Mouse (Mus musculus): ENCODE measurements around the gene Mcoln2. TPM values are rescaled to one million over a fixed set of nuclear protein-coding genes. Genes with fewer than 3 reads are reported as not detected.

Mcoln2 gene
- total and polyA plus RNA-seq, 3 experiments, result 0.66 TPM; not detected in 2

DNA sequence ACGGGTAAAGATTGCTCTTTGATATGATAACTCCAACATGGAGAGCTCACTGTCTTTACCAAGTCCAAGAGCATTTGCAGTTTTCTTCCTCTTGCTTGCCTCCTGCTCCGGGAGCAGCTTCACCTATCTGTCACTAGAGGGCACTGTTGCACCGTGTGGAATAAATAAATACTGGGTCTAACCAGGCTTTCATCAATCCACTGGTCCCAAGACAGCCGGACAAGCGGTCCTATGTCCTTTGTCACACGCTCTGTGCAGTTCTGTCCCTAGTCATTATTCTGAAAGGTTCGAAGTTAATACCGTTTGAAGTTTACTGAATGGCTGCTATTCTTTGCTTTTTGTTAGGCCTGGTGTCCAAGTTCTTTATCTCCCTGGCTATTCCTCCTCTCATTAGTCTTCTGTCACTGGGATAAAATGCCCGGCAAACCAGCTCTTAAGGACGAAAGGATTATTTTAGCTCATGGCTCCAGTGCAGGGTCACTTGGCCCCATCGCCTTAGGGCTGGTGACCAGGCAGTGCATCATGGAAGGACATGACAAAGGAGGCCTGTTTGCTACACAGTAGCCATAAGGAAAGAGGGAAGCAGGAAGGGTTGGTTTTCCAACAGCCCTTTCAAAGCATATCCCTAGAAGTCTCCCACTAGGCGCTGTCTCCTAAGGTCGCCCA, 35.5 kb downstream of the Mcoln2 start:
- H3K36me3 ChIP-seq (replicated peaks), result no peaks in the 10 kb centered on the region
- TF ChIP-seq CTCF (IDR thresholded peaks at IDR 0.05; ENCODE audit: low read depth, low read length), result peak; percentile 85
- no peak for TF ChIP-seq POLR2AphosphoS5 (IDR thresholded peaks at IDR 0.05; ENCODE audit: insufficient replicate concordance, low read depth, low read length)
- H3K4me1 ChIP-seq (ENCODE audit: insufficient read depth, low read depth, low read length), result peaks cover 4% of the 10 kb centered on the region
- ATAC-seq (ENCODE audit: extremely low read depth, insufficient number of reproducible peaks, low FRiP score, poor library complexity, severe bottlenecking) (peak; percentile 46; the same call in 1 of the 2 replicates), DNase-seq (ENCODE audit: low spot score) (peak; percentile 61)
- H3K9me3 ChIP-seq (replicated peaks), result no peaks in the 10 kb centered on the region
- no peak overlapping the region for H3K4me3 ChIP-seq (ENCODE audit: low read depth, low read length)
- 0 out of 2 replicates have a peak, but pooled peaks cover 4% of the 10 kb centered on the region for H3K27me3 ChIP-seq (ENCODE audit: insufficient read depth, low read length)

DNA sequence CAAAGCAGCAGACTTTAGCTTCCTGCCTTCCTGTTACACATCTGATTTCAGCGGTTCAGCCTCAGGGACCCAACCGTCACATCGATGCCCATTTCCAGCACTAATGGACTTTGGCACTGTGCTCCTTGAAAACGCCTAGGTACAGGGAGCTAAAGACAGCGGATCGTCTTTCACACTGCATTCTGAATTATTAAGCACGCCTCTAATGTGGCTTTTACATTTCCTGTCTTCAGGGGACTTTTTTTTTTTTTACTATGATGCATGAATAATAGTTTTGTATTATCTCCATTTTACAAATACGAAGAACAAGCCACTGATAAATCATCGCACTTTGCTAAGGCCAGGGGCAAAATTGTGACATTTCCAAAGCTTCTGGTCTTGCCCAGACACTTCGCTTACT, 36.4 kb downstream of the Mcoln2 start:
- TF ChIP-seq CTCF (IDR thresholded peaks at IDR 0.05; ENCODE audit: low read depth, low read length) (no peak), GATA2 (IDR thresholded peaks at IDR 0.05; ENCODE audit: borderline replicate concordance, low read depth, low read length) (no peak), POLR2AphosphoS5 (IDR thresholded peaks at IDR 0.05; ENCODE audit: insufficient replicate concordance, low read depth, low read length) (no peak), TAL1 (conservative IDR thresholded peaks at IDR 0.05; ENCODE audit: low read depth, low read length) (no peak), GATA1 (IDR thresholded peaks at IDR 0.05; ENCODE audit: borderline replicate concordance, low read length) (no peak)
- ATAC-seq (ENCODE audit: extremely low read depth, insufficient number of reproducible peaks, low FRiP score, poor library complexity, severe bottlenecking) (no peak), DNase-seq (ENCODE audit: low spot score) (no peak)
- Histone ChIP-seq H3K36me3 (replicated peaks) (no peaks in the 10 kb centered on the region), H3K4me3 (ENCODE audit: low read depth, low read length) (no peak overlapping the region), H3K9me3 (replicated peaks) (no peaks in the 10 kb centered on the region), H3K4me1 (ENCODE audit: insufficient read depth, low read depth, low read length) (no peaks in the 10 kb centered on the region), H3K27me3 (ENCODE audit: insufficient read depth, low read length) (0 out of 2 replicates have a peak, but pooled peaks cover 4% of the 10 kb centered on the region)

DNA sequence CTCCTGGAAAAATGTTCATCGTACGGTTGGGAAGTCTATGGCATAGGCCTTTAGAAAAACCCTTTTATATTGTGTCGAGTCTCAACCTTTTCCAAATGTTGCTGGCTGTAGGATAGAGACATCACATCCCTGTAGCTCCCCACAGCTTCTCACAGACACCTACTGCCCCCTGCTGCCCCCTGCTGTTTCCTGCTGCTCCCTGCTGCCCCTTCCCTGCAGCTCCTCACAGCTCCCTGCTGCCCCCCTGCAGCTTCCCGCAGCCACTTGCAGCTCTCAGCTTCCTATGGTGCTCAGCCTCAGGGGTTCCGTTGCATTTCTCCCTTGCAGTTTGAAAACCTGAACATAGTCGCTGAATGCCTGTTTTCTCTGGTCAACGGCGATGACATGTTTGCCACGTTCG, 40.3 kb downstream of the Mcoln2 start:
- Histone ChIP-seq H3K9me3 (replicated peaks) (no peaks in the 10 kb centered on the region), H3K27me3 (ENCODE audit: insufficient read depth, low read length) (no peaks in the 10 kb centered on the region), H3K4me1 (ENCODE audit: insufficient read depth, low read depth, low read length) (no peaks in the 10 kb centered on the region), H3K4me3 (ENCODE audit: low read depth, low read length) (no peak overlapping the region), H3K36me3 (replicated peaks) (no peaks in the 10 kb centered on the region)
- TF ChIP-seq POLR2AphosphoS5 (IDR thresholded peaks at IDR 0.05; ENCODE audit: insufficient replicate concordance, low read depth, low read length) (no peak), GATA2 (IDR thresholded peaks at IDR 0.05; ENCODE audit: borderline replicate concordance, low read depth, low read length) (no peak), CTCF (IDR thresholded peaks at IDR 0.05; ENCODE audit: low read depth, low read length) (no peak), GATA1 (IDR thresholded peaks at IDR 0.05; ENCODE audit: borderline replicate concordance, low read length) (no peak), TAL1 (conservative IDR thresholded peaks at IDR 0.05; ENCODE audit: low read depth, low read length) (no peak)
- DNase-seq (ENCODE audit: low spot score) (no peak), ATAC-seq (ENCODE audit: extremely low read depth, insufficient number of reproducible peaks, low FRiP score, poor library complexity, severe bottlenecking) (no peak)

- Histone ChIP-seq H3K9me3 (replicated peaks) (no peaks in the 10 kb centered on the region), H3K4me1 (ENCODE audit: insufficient read depth, low read depth, low read length) (no peaks in the 10 kb centered on the region), H3K36me3 (replicated peaks) (no peaks in the 10 kb centered on the region), H3K4me3 (ENCODE audit: low read depth, low read length) (no peak overlapping the region), H3K27me3 (ENCODE audit: insufficient read depth, low read length) (no peaks in the 10 kb centered on the region)
- TF ChIP-seq GATA2 (IDR thresholded peaks at IDR 0.05; ENCODE audit: borderline replicate concordance, low read depth, low read length), result no peak
- TF ChIP-seq CTCF (IDR thresholded peaks at IDR 0.05; ENCODE audit: low read depth, low read length), result no peak
- no peak for TF ChIP-seq TAL1 (conservative IDR thresholded peaks at IDR 0.05; ENCODE audit: low read depth, low read length)
- ATAC-seq (ENCODE audit: extremely low read depth, insufficient number of reproducible peaks, low FRiP score, poor library complexity, severe bottlenecking) (no peak), DNase-seq (ENCODE audit: low spot score) (no peak)
These were observed 42.9 kb downstream of the Mcoln2 start for GRCm38 (mm10) chr3:146192507-146192906.

- H3K4me1 ChIP-seq (ENCODE audit: insufficient read depth, low read depth, low read length), result no peaks in the 10 kb centered on the region
- H3K27me3 ChIP-seq (ENCODE audit: insufficient read depth, low read length), result no peaks in the 10 kb centered on the region
- TF ChIP-seq TAL1 (conservative IDR thresholded peaks at IDR 0.05; ENCODE audit: low read depth, low read length) (no peak), POLR2AphosphoS5 (IDR thresholded peaks at IDR 0.05; ENCODE audit: insufficient replicate concordance, low read depth, low read length) (no peak), CTCF (IDR thresholded peaks at IDR 0.05; ENCODE audit: low read depth, low read length) (no peak), GATA1 (IDR thresholded peaks at IDR 0.05; ENCODE audit: borderline replicate concordance, low read length) (no peak), GATA2 (IDR thresholded peaks at IDR 0.05; ENCODE audit: borderline replicate concordance, low read depth, low read length) (no peak)
- DNase-seq (ENCODE audit: low spot score), result no peak
- H3K4me3 ChIP-seq (ENCODE audit: low read depth, low read length), result no peak overlapping the region
- no peaks in the 10 kb centered on the region for H3K36me3 ChIP-seq (replicated peaks)
- H3K9me3 ChIP-seq (replicated peaks), result no peaks in the 10 kb centered on the region
- ATAC-seq (ENCODE audit: extremely low read depth, insufficient number of reproducible peaks, low FRiP score, poor library complexity, severe bottlenecking), result no peak
These were observed 45.5 kb downstream of the Mcoln2 start for GRCm38 (mm10) chr3:146195153-146195552.

DNA sequence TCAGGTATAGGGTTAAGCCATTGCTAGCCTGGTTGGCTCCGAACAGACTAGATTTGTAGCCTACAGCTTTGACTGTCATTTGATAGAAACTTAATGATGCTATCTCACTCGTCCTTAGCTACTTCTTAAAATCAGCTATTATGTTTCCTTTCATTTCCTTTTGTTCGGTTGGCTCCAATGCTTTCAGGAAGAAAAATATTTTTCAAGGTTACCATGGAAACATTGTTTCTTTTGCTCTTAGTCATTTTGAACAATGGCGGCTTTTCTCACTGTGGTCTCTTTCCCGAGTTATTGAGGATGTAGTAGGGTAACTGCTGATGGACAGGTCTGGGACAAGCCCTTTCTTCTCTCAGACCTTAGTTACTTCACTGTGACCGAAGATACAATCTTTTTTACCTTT, 46.7 kb downstream of the Mcoln2 start:
- ATAC-seq (ENCODE audit: extremely low read depth, insufficient number of reproducible peaks, low FRiP score, poor library complexity, severe bottlenecking), result no peak

More for the DNA sequence above, 46.7 kb downstream of the Mcoln2 start:
- Histone ChIP-seq H3K27me3 (ENCODE audit: insufficient read depth, low read length) (no peaks in the 10 kb centered on the region), H3K4me1 (ENCODE audit: insufficient read depth, low read depth, low read length) (no peaks in the 10 kb centered on the region), H3K36me3 (replicated peaks) (no peaks in the 10 kb centered on the region), H3K4me3 (ENCODE audit: low read depth, low read length) (no peak overlapping the region), H3K9me3 (replicated peaks) (no peaks in the 10 kb centered on the region)
- DNase-seq (ENCODE audit: low spot score), result no peak
- TF ChIP-seq TAL1 (conservative IDR thresholded peaks at IDR 0.05; ENCODE audit: low read depth, low read length), result no peak
- TF ChIP-seq CTCF (IDR thresholded peaks at IDR 0.05; ENCODE audit: low read depth, low read length), result no peak
